Mouse (Mus musculus) thymus, postnatal 4 days (tissue): ENCODE measurements at regions not wholly inside any gene's neighbourhood (a gene's known extent, or its start where the extent isn't known, plus 50 kb on each side); places are given as distances from the start of the nearest gene placed in this dataset.

Experiments
- DNase-seq: peaks from one replicate; pipeline ENCODE4 v3.0.0; 2021

- DNase-seq = no peak
Observed at GRCm38 (mm10) chr2:45230351-45231209, 113.4 kb upstream of the Zeb2 start.

- DNase-seq = no peak
Observed at GRCm38 (mm10) chr2:45229501-45229900, 112.3 kb upstream of the Zeb2 start.

GRCm38 (mm10) chr2:45227276-45227944 lies 110.2 kb upstream of the Zeb2 start:
- no peak for DNase-seq

- DNase-seq = no peak
Observed at GRCm38 (mm10) chr2:45226045-45226370, 108.8 kb upstream of the Zeb2 start.

GRCm38 (mm10) chr2:45225364-45226044 lies 108.3 kb upstream of the Zeb2 start:
- no peak for DNase-seq

- DNase-seq = no peak
Observed at GRCm38 (mm10) chr2:45222213-45222612, 105.0 kb upstream of the Zeb2 start.

GRCm38 (mm10) chr2:45219851-45220250 lies 102.7 kb upstream of the Zeb2 start:
- DNase-seq = no peak

GRCm38 (mm10) chr2:45212833-45213232 lies 95.6 kb upstream of the Zeb2 start:
- DNase-seq = no peak

GRCm38 (mm10) chr2:45208526-45208925 lies 91.3 kb upstream of the Zeb2 start:
- DNase-seq = no peak

- DNase-seq = no peak
Observed at GRCm38 (mm10) chr2:45205756-45206155, 88.6 kb upstream of the Zeb2 start.

- no peak for DNase-seq
Observed at GRCm38 (mm10) chr2:45205211-45205610, 88.0 kb upstream of the Zeb2 start.

GRCm38 (mm10) chr2:45197955-45198631 lies 80.9 kb upstream of the Zeb2 start:
- DNase-seq = no peak

GRCm38 (mm10) chr2:45197342-45197741 lies 80.1 kb upstream of the Zeb2 start:
- no peak for DNase-seq

GRCm38 (mm10) chr2:45196511-45196910 lies 79.3 kb upstream of the Zeb2 start:
- DNase-seq = no peak

GRCm38 (mm10) chr2:45194335-45194734 lies 77.1 kb upstream of the Zeb2 start:
- no peak for DNase-seq

GRCm38 (mm10) chr2:45185621-45185999 lies 68.4 kb upstream of the Zeb2 start:
- no peak for DNase-seq

GRCm38 (mm10) chr2:45184704-45185620 lies 67.8 kb upstream of the Zeb2 start:
- no peak for DNase-seq

GRCm38 (mm10) chr2:45184149-45184548 lies 67.0 kb upstream of the Zeb2 start:
- no peak for DNase-seq

- DNase-seq = no peak
Observed at GRCm38 (mm10) chr2:45182876-45183275, 65.7 kb upstream of the Zeb2 start.

GRCm38 (mm10) chr2:45181552-45181951 lies 64.4 kb upstream of the Zeb2 start:
- no peak for DNase-seq

GRCm38 (mm10) chr2:45178849-45179453 lies 61.8 kb upstream of the Zeb2 start:
- DNase-seq = no peak

- DNase-seq = no peak
Observed at GRCm38 (mm10) chr2:45172382-45172781, 55.2 kb upstream of the Zeb2 start.
